Mouse (Mus musculus) embryonic facial prominence, embryonic 13.5 days (tissue): ENCODE measurements around the gene Chad. TPM values are rescaled to one million over a fixed set of nuclear protein-coding genes. Genes with fewer than 3 reads are reported as not detected.

Source experiments
- polyA plus RNA-seq: library from polyadenylated mRNA; unstranded; fragments of >200 nt; fragmentation: Nextera tagmentation; extraction: Ambion mirVana; gene quantifications from 2 replicates; pipeline ENCODE4 v1.2.1, GENCODE M21; 2015

Gene Chad
- polyA plus RNA-seq, 1 experiment from 2014 or later, result 7.1 TPM

Other genes with a start within 250 kb of the Chad start
- 160 and 162 TPM in 2 replicates for gene Luc7l3, start 243.1 kb upstream of the Chad start, polyA plus RNA-seq
- gene Ankrd40, start 237.0 kb upstream of the Chad start, polyA plus RNA-seq, result 16.6 and 17.1 TPM in 2 replicates
- 0.96 and 1.2 TPM in 2 replicates for gene Abcc3, start 172.1 kb upstream of the Chad start, polyA plus RNA-seq
- gene Cacna1g, start 90.8 kb upstream of the Chad start, polyA plus RNA-seq, result 38.2 and 41.8 TPM in 2 replicates
- gene Spata20, start 78.9 kb upstream of the Chad start, polyA plus RNA-seq, result 0.25 and 0.99 TPM in 2 replicates
- 4.2 and 4.9 TPM in 2 replicates for gene Epn3, start 65.1 kb upstream of the Chad start, polyA plus RNA-seq
- gene Mycbpap, start 43.3 kb upstream of the Chad start, polyA plus RNA-seq, result 1.4 and 3.6 TPM in 2 replicates
- gene Rsad1, start 15.8 kb upstream of the Chad start, polyA plus RNA-seq, result 4.0 and 4.6 TPM in 2 replicates
- gene Acsf2, start 36.8 kb downstream of the Chad start, polyA plus RNA-seq, result 7.1 and 8.3 TPM in 2 replicates
- gene Lrrc59, start 64.7 kb downstream of the Chad start, polyA plus RNA-seq, result 205 and 211 TPM in 2 replicates
- gene Mrpl27, start 88.7 kb downstream of the Chad start, polyA plus RNA-seq, result 144 and 153 TPM in 2 replicates
- gene Eme1, start 88.9 kb downstream of the Chad start, polyA plus RNA-seq, result 23.5 and 26.4 TPM in 2 replicates
- 24.5 and 25.5 TPM in 2 replicates for gene Xylt2, start 112.5 kb downstream of the Chad start, polyA plus RNA-seq
- gene Gm11541, start 139.5 kb downstream of the Chad start, polyA plus RNA-seq, result 1.2 and 1.4 TPM in 2 replicates
- 0.52 TPM in 1 of 2 replicates, not detected in the other for gene Cdc34b, start 176.7 kb downstream of the Chad start, polyA plus RNA-seq
- not detected in 2 replicates for gene Tmem92, start 217.7 kb downstream of the Chad start, polyA plus RNA-seq